Mouse (Mus musculus): ENCODE data around the gene Themis. TPM values are rescaled to one million over a fixed set of nuclear protein-coding genes. Genes with fewer than 3 reads are reported as not detected.

Themis gene
- polyA plus RNA-seq, 1 experiment from 2014 or later: not detected

DNA sequence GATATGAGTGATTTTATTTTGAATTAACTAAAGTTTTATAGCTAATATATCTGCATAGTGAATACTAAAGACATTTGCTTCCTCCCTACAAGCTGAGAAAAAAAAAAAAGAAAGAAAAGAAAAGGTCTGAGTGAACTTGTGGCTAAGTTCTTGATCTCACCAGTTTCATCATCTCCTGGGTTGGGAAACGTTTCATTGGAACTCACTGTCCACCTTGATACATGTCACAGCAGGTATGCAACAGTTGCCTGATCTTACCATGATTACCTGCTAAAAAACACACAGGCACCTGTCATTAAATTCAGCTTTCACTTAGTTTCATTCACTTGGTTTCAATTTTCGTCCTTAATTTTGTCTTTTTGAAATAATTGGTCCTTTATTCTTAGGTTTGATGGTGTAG is 85.2 kb downstream of the Themis start:
- no peak overlapping the region for H3K27ac ChIP-seq (ENCODE audit: low read depth, low read length)
- no peaks in the 10 kb centered on the region for H3K9me3 ChIP-seq (ENCODE audit: control insufficient read depth, low read length)
- no peak overlapping the region for H3K4me2 ChIP-seq (ENCODE audit: low read length)
- H3K4me3 ChIP-seq (ENCODE audit: low read length): no peak overlapping the region
- no peaks in the 10 kb centered on the region for H3K36me3 ChIP-seq (ENCODE audit: control insufficient read depth, insufficient read depth, low read length)
- no peaks in the 10 kb centered on the region for H3K27me3 ChIP-seq (replicated peaks; ENCODE audit: control insufficient read depth, insufficient read depth, low read length)
- 66% methylated on average over 2 of the region's 2 CpGs for WGBS
- H3K9ac ChIP-seq (ENCODE audit: low read depth, low read length): no peak overlapping the region
- ATAC-seq: no peak
- H3K4me1 ChIP-seq (ENCODE audit: control insufficient read depth, insufficient read depth, low read depth, low read length): no peaks in the 10 kb centered on the region

DNA sequence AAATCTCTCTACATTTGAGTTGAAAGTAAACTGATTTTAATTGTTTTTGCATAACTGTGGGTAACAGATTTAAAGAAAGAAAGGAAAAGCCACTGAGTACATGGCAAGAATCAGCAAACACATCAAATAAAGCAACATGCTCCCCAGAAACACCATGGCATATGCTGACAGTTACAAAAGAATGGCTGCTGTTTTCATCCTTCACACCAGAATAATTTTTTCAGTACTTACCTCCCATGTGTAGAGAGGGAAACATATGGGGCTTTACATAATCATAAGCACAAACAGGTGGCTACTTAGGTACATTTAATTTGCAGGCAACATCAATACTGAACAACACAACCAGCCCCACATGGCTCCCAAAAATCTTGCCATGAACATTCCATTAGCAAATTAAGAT is 86.8 kb downstream of the Themis start:
- Histone ChIP-seq H3K27me3 (replicated peaks; ENCODE audit: control insufficient read depth, insufficient read depth, low read length) (no peaks in the 10 kb centered on the region), H3K4me2 (ENCODE audit: low read length) (no peak overlapping the region), H3K9ac (ENCODE audit: low read depth, low read length) (no peak overlapping the region), H3K36me3 (ENCODE audit: control insufficient read depth, insufficient read depth, low read length) (no peaks in the 10 kb centered on the region), H3K27ac (ENCODE audit: low read depth, low read length) (no peak overlapping the region), H3K9me3 (ENCODE audit: control insufficient read depth, low read length) (no peaks in the 10 kb centered on the region), H3K4me3 (ENCODE audit: low read length) (no peak overlapping the region), H3K4me1 (ENCODE audit: control insufficient read depth, insufficient read depth, low read depth, low read length) (no peaks in the 10 kb centered on the region)
- no peak for ATAC-seq

DNA sequence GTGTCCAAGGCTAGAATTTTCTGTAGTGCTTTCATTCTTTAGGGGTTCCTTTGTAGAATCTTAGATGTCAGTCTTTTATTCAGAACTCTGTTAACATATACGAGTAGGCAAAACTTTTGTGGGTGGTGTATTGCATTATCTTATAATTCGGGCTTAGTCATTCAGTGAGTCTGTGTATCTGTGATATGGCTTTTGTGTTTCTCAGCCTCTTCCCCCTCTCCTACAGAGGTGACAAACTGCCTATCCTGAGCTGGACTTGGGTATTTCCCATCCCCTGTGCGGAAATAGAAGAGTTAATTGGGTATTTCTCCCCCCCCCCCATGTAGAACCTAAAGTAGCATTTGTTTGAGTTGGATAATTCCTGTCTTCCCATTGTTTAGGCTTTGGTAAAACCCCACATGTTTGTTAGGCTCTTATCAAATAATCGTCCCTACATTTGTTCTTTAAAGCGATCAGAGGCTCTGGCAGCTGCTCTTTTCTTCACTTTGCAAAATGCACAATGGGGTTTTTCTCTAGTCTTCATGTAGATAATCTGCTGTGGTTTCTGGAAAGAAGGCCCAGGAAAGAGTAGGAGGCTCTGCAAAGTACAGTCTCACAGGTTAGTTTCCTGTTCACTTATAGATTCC is 108.7 kb downstream of the Themis start:
- Histone ChIP-seq H3K9me3 (ENCODE audit: control insufficient read depth, low read length) (no peaks in the 10 kb centered on the region), H3K36me3 (ENCODE audit: control insufficient read depth, insufficient read depth, low read length) (no peaks in the 10 kb centered on the region), H3K9ac (ENCODE audit: low read depth, low read length) (no peak overlapping the region), H3K4me3 (ENCODE audit: low read length) (no peak overlapping the region), H3K4me1 (ENCODE audit: control insufficient read depth, insufficient read depth, low read depth, low read length) (no peaks in the 10 kb centered on the region), H3K27ac (ENCODE audit: low read depth, low read length) (no peak overlapping the region), H3K27me3 (replicated peaks; ENCODE audit: control insufficient read depth, insufficient read depth, low read length) (no peaks in the 10 kb centered on the region), H3K4me2 (ENCODE audit: low read length) (no peak overlapping the region)
- ATAC-seq: no peak
- WGBS: 82% methylated on average over 5 of the region's 5 CpGs

DNA sequence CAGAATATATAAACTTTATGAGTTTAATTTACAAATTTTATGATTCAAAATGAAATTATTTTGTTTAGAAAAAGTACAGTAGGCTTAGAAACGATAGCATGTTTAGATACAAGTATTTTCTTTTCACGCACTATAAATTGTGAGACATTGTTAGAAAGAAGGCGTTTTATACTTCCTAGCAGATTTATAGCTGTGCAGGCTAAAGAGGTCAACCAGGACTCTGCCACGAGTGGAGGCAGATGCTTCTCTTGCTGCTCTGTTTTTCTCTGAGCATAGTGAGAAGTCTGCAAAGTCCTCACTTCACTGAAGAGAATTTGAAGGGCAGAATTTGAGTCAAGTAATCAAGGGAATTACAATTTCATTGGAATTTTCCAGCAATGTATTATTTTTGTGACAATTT is 131.3 kb downstream of the Themis start:
- 80% methylated on average over 4 of the region's 4 CpGs for WGBS
- ATAC-seq: no peak
- Histone ChIP-seq H3K27me3 (replicated peaks; ENCODE audit: control insufficient read depth, insufficient read depth, low read length) (no peaks in the 10 kb centered on the region), H3K36me3 (ENCODE audit: control insufficient read depth, insufficient read depth, low read length) (no peaks in the 10 kb centered on the region), H3K4me1 (ENCODE audit: control insufficient read depth, insufficient read depth, low read depth, low read length) (no peaks in the 10 kb centered on the region), H3K4me2 (ENCODE audit: low read length) (no peak overlapping the region), H3K9me3 (ENCODE audit: control insufficient read depth, low read length) (no peaks in the 10 kb centered on the region), H3K27ac (ENCODE audit: low read depth, low read length) (no peak overlapping the region), H3K4me3 (ENCODE audit: low read length) (no peak overlapping the region), H3K9ac (ENCODE audit: low read depth, low read length) (no peak overlapping the region)

DNA sequence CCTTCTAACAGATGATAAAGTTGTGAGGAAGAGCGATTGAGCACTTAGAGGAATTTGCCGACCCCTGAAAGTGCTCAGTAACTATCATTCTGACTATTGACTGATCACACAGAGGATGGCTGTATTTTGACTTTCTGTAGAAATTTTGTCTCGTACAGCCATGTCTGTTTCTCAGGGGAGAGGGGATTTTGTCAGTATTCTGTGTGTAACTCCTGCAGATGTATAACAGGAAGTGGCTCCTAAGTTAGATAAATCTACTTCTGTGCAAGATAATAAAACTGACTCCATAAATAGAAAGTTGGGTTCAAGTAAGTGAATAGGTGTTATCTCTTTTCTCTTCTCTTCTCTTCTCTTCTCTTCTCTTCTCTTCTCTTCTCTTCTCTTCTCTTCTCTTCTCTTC is 137.0 kb downstream of the Themis start:
- Histone ChIP-seq H3K36me3 (ENCODE audit: control insufficient read depth, insufficient read depth, low read length) (no peaks in the 10 kb centered on the region), H3K27ac (ENCODE audit: low read depth, low read length) (no peak overlapping the region), H3K9me3 (ENCODE audit: control insufficient read depth, low read length) (no peaks in the 10 kb centered on the region), H3K4me2 (ENCODE audit: low read length) (no peak overlapping the region), H3K27me3 (replicated peaks; ENCODE audit: control insufficient read depth, insufficient read depth, low read length) (no peaks in the 10 kb centered on the region), H3K9ac (ENCODE audit: low read depth, low read length) (no peak overlapping the region), H3K4me3 (ENCODE audit: low read length) (no peak overlapping the region), H3K4me1 (ENCODE audit: control insufficient read depth, insufficient read depth, low read depth, low read length) (no peaks in the 10 kb centered on the region)
- no peak for ATAC-seq
- 89% methylated on average over 3 of the region's 3 CpGs for WGBS

DNA sequence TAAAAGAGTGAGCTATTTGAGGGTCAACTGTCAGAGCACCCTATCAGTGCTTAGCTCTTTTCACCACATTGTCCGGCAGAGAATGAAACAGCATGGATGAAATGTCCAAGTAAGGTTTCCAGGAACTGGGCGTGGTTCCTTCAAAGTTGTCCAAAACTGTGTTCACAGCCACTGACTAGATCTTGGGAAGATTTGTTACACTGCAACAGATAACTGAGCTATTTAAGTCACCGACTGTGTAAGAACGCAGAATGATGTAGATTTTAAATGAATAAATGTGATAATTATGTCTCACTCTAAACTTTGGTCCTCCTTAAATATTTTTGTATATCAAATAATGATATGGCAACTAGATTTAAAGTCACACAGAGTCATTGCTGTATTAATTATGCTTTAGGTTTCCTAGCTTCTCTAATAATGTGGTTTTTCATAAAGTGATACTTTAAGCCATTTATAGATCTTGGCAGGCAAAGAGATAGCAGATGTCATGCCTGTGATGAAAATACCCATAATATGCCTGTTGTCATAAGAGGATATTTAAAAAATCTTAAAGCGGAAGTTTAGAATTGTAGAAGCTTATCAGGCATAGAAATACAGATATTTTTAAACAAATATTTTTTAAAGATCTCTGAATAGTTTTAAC is 143.9 kb downstream of the Themis start:
- Histone ChIP-seq H3K4me1 (ENCODE audit: control insufficient read depth, insufficient read depth, low read depth, low read length) (no peaks in the 10 kb centered on the region), H3K9me3 (ENCODE audit: control insufficient read depth, low read length) (no peaks in the 10 kb centered on the region), H3K27ac (ENCODE audit: low read depth, low read length) (no peak overlapping the region), H3K36me3 (ENCODE audit: control insufficient read depth, insufficient read depth, low read length) (no peaks in the 10 kb centered on the region), H3K27me3 (replicated peaks; ENCODE audit: control insufficient read depth, insufficient read depth, low read length) (no peaks in the 10 kb centered on the region), H3K9ac (ENCODE audit: low read depth, low read length) (no peak overlapping the region), H3K4me3 (ENCODE audit: low read length) (no peak overlapping the region), H3K4me2 (ENCODE audit: low read length) (no peak overlapping the region)
- WGBS: 83% methylated on average over 5 of the region's 5 CpGs
- ATAC-seq: no peak

DNA sequence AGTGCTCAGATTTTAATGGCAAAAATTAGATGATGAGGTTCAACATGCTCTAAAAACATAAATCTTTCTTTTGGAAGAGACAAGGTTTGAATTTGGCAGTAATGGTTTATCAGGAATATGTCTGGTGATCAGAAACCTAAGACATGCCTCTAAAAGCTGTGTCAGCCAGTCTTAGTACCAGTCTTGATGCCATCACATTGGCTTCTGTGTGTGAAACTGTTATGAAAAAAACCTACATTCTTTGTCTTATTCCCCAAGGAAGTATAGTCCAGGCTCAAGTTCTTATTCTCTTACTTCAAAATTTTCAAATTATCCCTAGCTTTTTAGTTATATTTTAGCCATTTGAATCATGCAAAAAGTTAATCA is 144.4 kb downstream of the Themis start:
- Histone ChIP-seq H3K9ac (ENCODE audit: low read depth, low read length) (no peak overlapping the region), H3K36me3 (ENCODE audit: control insufficient read depth, insufficient read depth, low read length) (no peaks in the 10 kb centered on the region), H3K9me3 (ENCODE audit: control insufficient read depth, low read length) (no peaks in the 10 kb centered on the region), H3K4me2 (ENCODE audit: low read length) (no peak overlapping the region), H3K4me1 (ENCODE audit: control insufficient read depth, insufficient read depth, low read depth, low read length) (no peaks in the 10 kb centered on the region), H3K4me3 (ENCODE audit: low read length) (no peak overlapping the region), H3K27me3 (replicated peaks; ENCODE audit: control insufficient read depth, insufficient read depth, low read length) (no peaks in the 10 kb centered on the region), H3K27ac (ENCODE audit: low read depth, low read length) (no peak overlapping the region)
- ATAC-seq: no peak

DNA sequence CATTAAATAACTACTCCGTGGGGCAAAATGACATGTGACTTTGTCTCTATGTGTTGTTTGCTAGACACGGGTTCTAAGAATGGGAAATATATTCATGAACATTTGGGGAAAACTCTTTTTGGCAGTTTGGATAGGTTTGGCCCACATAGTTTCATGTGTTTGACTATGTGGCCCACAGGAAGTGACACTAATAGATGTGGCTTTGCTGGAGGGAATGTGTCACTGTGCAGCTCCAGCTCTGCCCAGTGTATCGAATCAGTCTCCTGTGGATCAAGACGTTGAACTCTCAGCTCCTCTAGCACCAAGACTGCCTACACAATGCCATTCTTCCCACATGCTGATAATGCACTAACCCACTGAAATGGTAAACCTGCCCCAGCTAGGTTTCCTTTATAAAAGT is 148.0 kb downstream of the Themis start:
- Histone ChIP-seq H3K4me2 (ENCODE audit: low read length) (no peak overlapping the region), H3K27me3 (replicated peaks; ENCODE audit: control insufficient read depth, insufficient read depth, low read length) (no peaks in the 10 kb centered on the region), H3K27ac (ENCODE audit: low read depth, low read length) (no peak overlapping the region), H3K9me3 (ENCODE audit: control insufficient read depth, low read length) (no peaks in the 10 kb centered on the region), H3K4me1 (ENCODE audit: control insufficient read depth, insufficient read depth, low read depth, low read length) (no peaks in the 10 kb centered on the region), H3K9ac (ENCODE audit: low read depth, low read length) (no peak overlapping the region), H3K36me3 (ENCODE audit: control insufficient read depth, insufficient read depth, low read length) (no peaks in the 10 kb centered on the region), H3K4me3 (ENCODE audit: low read length) (no peak overlapping the region)
- ATAC-seq: no peak
- WGBS: 66% methylated on average over 4 of the region's 4 CpGs

DNA sequence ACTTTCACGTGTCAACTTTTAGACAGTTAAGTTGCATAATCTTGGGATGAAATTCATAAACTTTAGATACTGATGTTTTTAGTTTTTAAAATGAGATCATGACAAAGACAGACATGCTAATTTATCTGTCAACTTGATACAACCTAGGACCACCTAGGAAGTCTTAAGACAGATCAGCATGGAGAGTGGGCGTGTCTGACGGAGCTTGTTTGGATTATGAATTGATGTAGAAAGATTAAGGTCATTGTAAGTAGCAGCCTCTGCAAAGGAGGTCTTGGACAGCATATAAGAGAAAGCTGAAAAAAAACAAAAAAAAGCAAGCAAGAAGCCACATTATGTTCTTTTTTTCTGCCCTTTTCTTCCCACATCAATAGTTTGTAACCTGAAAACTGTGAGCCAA is 154.2 kb downstream of the Themis start:
- Histone ChIP-seq H3K4me2 (ENCODE audit: low read length) (no peak overlapping the region), H3K27me3 (replicated peaks; ENCODE audit: control insufficient read depth, insufficient read depth, low read length) (no peaks in the 10 kb centered on the region), H3K27ac (ENCODE audit: low read depth, low read length) (no peak overlapping the region), H3K9ac (ENCODE audit: low read depth, low read length) (no peak overlapping the region), H3K4me3 (ENCODE audit: low read length) (no peak overlapping the region), H3K9me3 (ENCODE audit: control insufficient read depth, low read length) (no peaks in the 10 kb centered on the region), H3K36me3 (ENCODE audit: control insufficient read depth, insufficient read depth, low read length) (no peaks in the 10 kb centered on the region), H3K4me1 (ENCODE audit: control insufficient read depth, insufficient read depth, low read depth, low read length) (no peaks in the 10 kb centered on the region)
- ATAC-seq: no peak
- 85% methylated on average over 3 of the region's 3 CpGs for WGBS

DNA sequence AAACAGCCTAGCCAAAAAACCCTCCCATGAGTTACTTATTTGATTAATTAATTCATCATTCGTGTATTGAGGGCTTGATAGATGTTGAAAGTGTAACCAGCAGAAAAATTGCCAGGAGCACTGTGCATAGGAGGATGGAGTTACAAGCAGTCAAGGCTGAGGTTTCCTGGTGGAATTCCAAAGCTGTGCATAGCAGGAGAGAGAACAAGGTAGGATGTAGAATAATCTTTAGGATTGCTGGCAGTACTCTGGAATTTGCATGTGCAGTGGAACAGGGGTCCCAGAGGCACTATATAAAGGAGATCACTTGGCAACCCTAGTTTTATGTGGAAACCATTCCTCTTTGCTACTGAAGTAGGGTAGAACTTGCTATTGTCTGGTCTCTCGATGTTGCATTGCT is 174.4 kb downstream of the Themis start:
- Histone ChIP-seq H3K4me1 (ENCODE audit: control insufficient read depth, insufficient read depth, low read depth, low read length) (no peaks in the 10 kb centered on the region), H3K4me2 (ENCODE audit: low read length) (no peak overlapping the region), H3K9me3 (ENCODE audit: control insufficient read depth, low read length) (no peaks in the 10 kb centered on the region), H3K9ac (ENCODE audit: low read depth, low read length) (no peak overlapping the region), H3K27ac (ENCODE audit: low read depth, low read length) (no peak overlapping the region), H3K4me3 (ENCODE audit: low read length) (no peak overlapping the region), H3K27me3 (replicated peaks; ENCODE audit: control insufficient read depth, insufficient read depth, low read length) (no peaks in the 10 kb centered on the region), H3K36me3 (ENCODE audit: control insufficient read depth, insufficient read depth, low read length) (no peaks in the 10 kb centered on the region)
- no peak for ATAC-seq
- WGBS: 63% methylated on average over 2 of the region's 2 CpGs

Data from hindbrain, embryonic 16.5 days (tissue).